Mouse (Mus musculus): ENCODE results near the gene Gm26566. TPM values are rescaled to one million over a fixed set of nuclear protein-coding genes. Genes with fewer than 3 reads are reported as not detected.

Gm26566 gene
- total RNA-seq (2017) = 0.93 TPM in 1 of 2 replicates, not detected in the other

DNA sequence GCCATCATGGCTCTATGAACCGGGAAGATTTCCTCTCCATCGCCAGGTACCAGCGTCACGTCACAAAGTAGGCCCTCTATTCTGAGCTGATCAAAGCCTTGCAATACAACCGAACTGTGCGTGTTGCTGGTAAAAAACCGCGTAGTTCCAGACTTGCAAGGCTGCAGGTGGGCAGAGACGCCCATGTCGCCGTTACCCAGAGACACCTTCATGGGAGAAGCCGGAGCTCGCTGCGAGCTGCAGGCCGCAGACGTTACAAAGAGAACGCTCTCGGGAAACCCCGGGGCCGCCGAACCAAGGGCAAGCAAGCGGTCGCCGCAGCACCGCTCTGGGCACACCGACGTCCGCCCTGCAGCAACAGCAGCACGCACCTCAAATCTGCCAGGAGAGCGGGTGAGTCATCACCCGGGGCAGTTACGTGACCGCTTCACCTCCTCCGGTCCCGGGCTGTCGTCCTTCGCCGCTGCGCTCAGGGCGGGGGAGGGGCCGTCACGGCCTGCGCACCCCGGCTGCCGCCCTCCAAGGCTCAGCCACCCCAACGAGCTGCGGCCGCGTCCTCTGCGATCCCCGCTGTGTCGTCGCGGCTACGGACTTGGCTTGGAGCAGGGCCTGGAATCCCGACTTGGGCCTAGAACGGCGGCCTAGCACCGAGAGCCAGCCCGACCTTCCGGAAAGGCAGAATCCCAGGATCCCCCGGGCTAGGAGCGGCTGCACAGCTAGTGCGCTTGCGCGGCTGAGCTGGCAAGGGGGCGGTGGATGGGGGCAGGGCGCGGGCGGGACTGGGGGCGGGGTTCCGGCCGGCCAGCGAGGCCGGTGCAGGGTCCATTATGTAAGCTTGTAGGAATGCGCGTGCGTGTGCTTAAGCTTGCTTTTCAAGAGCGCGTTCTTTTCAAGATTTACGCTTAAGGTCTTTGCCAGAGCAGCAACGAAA lies at the start of gene Gm26566, which contains the start of gene Klhl9:
Gm26566 (plus strand) TSS at position 15 of the 931 bp plus-strand sequence.
Klhl9 (minus strand) TSS at position 675 of the 931 bp plus-strand sequence.
- peak; percentile 96 for ATAC-seq (ENCODE audit: extremely low read depth, insufficient number of reproducible peaks, low FRiP score, poor library complexity, severe bottlenecking)

DNA sequence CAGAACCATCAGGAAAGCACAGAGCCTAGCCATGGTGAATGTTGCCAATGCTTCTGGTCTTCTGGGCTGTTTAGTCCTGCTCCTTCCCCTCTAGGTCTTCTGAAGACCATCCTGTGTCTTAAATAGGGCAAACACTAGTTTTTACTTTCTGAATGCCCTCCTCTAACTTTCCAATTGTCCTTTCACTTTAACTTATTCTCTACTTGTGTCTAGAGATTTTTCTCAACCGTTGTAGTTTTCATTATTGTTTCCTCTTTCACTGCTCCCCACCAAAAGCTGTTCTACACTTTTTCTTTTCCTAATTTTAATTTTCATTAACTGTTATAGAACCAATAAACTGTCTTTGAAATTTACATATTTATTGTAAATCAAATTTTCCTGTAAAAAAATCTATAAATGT lies 44.8 kb upstream of the Gm26566 start, which contains the start of gene Ifna16:
Ifna16 (minus strand) TSS at position 101 of the 400 bp plus-strand sequence.
- no peak for ATAC-seq (ENCODE audit: extremely low read depth, insufficient number of reproducible peaks, low FRiP score, poor library complexity, severe bottlenecking)

DNA sequence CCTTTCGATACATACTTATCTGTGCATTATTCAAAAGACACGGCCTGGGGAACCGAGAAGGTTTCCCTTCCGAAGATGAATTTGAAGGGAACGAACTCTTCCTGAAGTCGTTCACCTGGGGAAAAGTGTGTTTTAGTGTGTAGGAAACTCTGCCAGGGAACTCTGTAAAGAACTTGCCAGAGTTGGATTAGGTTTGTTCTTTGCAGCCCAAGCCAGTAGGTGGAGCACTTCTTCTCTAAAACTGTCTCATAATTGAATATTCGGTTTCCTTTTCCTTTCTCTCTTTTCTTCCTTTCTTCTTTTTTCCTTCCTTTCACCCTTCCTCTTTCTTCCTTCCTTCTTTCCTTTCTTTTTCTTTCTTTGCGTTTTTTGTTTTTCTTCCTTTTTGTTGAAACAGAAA lies 41.2 kb upstream of the Gm26566 start:
- no peak for ATAC-seq (ENCODE audit: extremely low read depth, insufficient number of reproducible peaks, low FRiP score, poor library complexity, severe bottlenecking)

DNA sequence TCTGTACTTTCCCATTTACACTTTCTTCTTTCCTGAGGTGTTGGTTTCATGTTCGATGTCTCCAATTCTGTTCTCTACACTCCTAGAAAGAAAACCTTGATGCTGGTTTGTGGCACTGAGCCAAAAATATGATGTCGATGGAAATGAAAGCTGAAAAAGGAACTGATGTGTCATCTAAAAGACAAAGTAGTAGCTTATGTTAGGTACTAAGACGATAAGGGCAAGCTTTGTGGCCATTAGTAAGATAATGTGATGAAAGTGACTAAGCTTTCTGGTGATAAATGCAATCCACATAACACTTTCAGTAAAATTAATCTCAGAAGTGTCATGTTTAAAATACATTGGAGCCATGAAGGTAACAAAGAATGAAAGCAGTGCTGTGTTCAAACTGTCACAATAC lies 40.3 kb upstream of the Gm26566 start:
- ATAC-seq (ENCODE audit: extremely low read depth, insufficient number of reproducible peaks, low FRiP score, poor library complexity, severe bottlenecking) = no peak

DNA sequence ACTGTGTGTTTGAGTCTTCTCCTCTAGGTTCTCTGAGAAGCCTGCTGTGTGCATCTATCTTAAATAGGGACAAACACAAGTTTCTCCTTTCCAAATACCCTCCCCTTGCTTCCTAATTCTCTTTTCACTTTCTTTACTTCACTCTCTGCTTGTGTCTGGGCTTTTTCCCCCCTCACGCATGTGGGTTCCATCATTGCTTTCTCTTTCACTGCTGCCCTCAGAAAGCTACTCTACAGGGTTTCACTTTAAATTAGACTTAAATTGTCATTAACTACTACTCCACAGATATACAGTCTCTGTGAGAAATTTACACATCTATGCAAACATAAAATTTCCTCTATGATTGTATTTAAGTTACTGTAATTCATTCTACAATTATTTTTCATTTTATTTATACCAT lies 37.8 kb upstream of the Gm26566 start, which contains the start of gene Ifna2:
Ifna2 (minus strand) TSS at position 101 of the 400 bp plus-strand sequence.
- no peak for ATAC-seq (ENCODE audit: extremely low read depth, insufficient number of reproducible peaks, low FRiP score, poor library complexity, severe bottlenecking)

DNA sequence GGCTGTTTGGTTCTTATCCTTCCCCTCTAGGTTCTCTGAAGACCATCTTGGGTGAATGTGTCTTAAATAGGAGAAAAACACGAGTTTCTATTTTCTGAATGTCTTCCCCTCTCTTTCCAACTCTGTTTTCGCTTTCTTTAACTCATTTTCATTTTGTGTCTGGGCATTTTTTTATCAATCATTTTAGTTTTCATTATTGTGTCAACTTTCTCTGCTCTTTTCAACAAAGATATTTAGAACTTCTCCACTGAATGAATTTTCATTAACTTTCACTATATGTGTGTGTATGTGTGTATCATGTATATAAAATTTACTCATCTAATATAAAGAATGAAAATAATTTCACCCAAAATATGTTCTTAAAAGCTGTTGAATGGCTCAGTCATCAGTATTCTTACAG lies 30.3 kb upstream of the Gm26566 start, which contains the start of gene Ifnab:
Ifnab (minus strand) TSS at position 101 of the 400 bp plus-strand sequence.
- ATAC-seq (ENCODE audit: extremely low read depth, insufficient number of reproducible peaks, low FRiP score, poor library complexity, severe bottlenecking) = no peak

DNA sequence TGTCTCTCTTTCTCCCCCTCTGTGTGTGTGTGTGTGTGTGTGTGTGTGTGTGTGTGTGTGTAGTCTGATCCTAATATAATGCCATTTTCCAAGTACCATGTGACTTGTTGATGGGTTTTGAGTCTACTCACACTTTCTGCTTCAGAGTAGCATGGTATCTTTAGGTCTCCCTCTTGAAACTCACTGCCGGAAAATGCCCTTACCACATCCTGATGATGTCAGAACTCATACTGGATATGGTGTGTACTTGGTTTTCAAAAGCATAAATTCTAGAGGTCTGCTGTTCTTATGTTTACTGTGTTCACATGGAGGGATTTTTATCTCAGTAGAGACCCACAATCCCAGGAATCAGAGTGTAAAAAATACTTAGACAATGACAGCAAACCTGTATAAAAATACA lies 29.1 kb upstream of the Gm26566 start:
- ATAC-seq (ENCODE audit: extremely low read depth, insufficient number of reproducible peaks, low FRiP score, poor library complexity, severe bottlenecking) = no peak

DNA sequence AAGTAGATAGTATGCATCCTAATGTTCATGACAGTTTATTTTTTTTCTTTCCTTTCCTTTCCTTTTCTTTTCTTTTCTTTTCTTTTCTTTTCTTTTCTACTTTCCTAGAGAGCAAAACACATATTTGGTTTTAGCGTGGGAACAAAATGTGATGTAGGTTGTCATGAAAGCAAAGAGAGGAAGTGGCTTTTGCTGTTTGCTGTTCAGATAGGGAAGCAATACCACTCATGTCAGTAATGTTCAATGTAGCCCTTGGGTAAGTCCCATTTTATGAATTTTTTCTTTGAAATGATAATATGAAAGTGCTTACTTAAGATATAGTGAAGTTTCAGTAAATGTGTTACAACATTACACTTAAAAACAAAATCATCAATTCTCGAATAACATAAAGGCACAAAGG lies 28.2 kb upstream of the Gm26566 start:
- no peak for ATAC-seq (ENCODE audit: extremely low read depth, insufficient number of reproducible peaks, low FRiP score, poor library complexity, severe bottlenecking)

DNA sequence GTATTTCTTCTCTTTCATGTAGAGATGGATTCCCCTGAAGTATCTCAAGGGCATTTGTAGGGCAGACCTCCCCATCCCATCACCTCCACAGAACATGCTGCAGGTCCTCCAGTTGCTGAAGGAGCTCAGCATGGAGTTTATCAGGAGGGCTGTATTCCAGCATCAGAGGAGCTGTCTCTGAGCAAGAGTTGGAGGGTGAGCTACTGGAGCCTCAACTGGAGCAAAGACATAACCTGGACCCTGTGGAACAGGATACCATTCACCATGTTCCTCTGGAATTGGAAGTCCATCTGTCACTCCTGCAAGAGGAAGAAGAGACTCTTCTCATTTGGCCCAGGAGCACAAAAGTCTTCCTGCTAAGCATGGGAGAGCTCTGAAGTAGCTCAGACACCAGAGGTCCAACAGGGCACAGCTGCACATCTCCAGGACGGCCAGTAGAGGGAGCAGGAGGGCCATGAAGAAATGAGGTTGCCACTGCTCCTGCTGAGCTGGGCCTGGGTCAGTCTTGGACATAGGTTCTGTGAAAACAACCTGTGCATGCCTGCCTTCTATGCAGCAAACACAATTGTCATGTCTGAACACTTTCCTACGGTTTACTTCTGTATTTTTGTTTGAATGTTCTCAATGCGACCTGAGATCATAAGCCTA lies 25.2 kb upstream of the Gm26566 start:
- peak; percentile 97 for ATAC-seq (ENCODE audit: extremely low read depth, insufficient number of reproducible peaks, low FRiP score, poor library complexity, severe bottlenecking)

DNA sequence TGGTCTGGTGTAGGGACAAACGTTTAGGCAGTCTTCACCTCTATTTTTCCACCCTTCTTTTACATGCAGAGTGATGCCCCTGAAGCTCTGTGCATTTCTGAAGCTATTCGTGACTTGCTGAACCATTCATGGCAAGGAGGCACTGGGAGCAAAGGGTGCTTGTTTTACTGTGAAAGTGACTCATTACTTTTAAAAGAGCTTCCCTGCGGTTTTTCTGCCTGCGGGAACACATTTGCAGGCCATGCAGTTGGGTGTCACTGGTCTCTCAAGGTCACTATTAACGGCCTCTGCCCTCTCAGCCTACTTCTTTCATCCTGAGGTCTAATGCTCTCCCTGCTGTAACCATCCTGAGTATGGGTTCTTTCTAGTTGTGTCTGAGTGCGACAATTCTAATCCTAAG lies 24.5 kb upstream of the Gm26566 start:
- ATAC-seq (ENCODE audit: extremely low read depth, insufficient number of reproducible peaks, low FRiP score, poor library complexity, severe bottlenecking) = no peak

DNA sequence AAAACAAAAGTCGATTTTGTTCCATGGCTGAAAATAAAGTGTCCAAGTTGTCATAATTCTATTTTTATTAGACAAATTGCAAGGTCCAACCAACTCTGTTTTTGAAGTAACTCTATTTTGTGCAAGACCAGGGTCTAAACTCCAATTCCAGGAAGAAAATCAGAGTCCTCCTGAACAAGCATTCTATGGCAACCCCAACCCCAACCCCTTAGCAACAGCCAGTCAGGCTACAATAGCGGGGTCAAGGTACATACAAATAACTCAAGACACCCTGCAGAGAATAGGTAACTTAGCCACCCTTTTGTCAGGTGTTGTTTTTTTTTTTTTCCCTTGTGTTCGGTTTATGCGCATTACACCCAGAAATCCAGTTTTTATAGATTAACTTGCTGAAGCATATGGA lies 23.9 kb upstream of the Gm26566 start:
- no peak for ATAC-seq (ENCODE audit: extremely low read depth, insufficient number of reproducible peaks, low FRiP score, poor library complexity, severe bottlenecking)

DNA sequence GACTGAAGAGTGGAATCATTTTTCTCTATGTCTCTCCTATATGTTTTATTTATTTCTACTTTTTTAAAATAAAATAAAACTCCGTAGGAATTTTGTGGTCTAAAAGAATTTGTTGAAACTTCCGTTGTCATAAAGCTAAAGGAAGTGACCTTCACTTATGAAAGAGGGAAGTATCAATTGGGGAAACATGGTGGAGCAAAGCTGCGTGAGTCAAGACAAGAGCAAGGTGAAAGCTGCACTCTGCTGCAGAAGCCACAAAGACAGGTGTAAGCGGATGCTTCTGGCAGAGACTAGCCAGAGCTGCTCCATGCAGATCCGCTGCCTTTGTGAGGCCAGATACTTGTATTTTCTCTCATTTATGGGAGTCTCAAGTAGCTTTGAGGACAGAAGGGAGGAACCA lies 22.8 kb upstream of the Gm26566 start:
- ATAC-seq (ENCODE audit: extremely low read depth, insufficient number of reproducible peaks, low FRiP score, poor library complexity, severe bottlenecking) = peak; percentile 62; the same call in 1 of the 2 replicates

DNA sequence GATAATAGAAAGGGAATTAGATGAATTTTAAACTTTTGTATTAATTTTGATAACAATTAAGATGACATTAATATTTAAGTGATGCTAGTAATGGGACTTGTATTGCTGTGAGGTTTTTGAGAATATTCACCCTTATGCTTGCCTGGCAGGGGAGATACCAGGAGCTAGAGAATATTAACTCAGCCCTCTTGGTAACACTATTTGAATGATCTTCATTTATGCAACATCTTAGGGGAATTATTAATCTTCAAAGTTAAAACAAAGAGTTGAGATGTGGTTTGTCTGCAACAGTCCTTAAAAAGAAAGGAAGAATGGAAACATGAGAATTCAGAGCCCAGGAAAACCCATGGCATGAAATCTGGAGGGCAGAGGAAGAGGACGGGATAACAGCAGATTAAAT lies 22.3 kb upstream of the Gm26566 start:
- ATAC-seq (ENCODE audit: extremely low read depth, insufficient number of reproducible peaks, low FRiP score, poor library complexity, severe bottlenecking) = no peak

DNA sequence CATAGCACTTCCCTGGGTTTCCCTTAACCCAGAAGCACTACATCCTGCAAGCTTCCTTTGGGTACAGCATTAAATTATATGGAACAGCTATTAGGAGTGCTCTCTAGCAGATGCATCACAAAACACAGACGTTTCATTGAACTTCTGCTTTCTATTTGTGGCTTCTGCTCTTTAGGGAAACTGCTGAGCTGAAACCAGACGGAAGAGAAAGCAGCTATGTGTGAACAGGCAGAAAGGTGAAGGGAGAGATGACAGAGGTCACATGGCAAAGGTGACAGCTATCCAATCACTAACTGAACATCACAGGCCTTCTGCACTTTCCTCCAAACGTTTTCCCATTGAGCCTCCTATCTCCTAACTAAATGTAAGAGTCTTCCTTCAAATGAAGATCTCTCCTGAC lies 15.7 kb upstream of the Gm26566 start:
- peak; percentile 92 for ATAC-seq (ENCODE audit: extremely low read depth, insufficient number of reproducible peaks, low FRiP score, poor library complexity, severe bottlenecking)

DNA sequence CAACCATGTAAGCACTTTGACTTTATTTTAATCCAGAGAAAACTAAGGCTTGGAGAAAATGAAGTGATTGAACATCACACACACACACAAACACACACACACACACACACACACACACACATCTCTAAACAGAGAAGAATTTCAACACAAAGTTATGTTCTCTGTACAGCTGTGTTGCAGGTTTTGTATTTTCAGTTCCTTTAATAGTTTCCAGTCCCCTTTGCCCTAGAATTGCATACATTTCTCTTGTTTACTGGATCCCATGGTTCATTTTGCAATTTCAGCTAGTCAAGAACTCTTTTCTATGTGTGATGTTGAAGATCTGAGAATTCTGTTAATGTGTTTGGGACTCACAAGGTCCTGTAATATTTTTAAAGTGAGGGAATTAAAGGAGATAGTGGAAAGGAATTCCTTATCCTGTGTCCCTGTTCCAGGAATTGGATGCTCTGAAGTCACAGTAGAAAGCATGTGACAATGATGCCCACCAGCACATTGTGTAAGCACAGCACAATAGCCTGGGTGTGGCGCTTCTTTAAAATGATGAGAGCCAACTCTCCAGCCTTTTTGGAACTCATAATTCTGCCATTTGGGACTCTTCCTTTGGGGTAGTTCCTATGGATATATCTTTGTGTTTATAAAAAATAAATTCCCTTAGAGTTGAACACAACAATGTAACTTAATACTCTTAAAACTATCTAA lies 14.3 kb upstream of the Gm26566 start:
- no peak for ATAC-seq (ENCODE audit: extremely low read depth, insufficient number of reproducible peaks, low FRiP score, poor library complexity, severe bottlenecking)

DNA sequence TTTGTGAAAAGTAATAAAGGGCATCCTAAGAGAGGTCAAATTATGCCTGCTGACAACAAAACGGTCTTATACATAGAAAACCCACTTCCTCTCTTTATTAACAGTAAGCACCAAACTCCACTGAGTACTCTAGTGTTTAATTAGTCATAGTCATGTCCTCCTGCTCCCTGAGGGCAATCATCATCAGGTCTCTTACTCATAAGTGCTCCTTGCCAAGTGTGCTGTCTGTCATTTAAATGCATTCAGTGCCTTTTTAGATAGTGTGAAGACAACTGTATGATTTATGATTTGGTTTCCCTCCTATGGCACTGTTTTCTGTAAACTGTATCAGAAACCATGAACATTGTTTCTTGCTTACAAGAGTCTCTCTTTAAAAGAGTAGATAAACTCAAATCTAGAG lies 7.3 kb upstream of the Gm26566 start:
- no peak for ATAC-seq (ENCODE audit: extremely low read depth, insufficient number of reproducible peaks, low FRiP score, poor library complexity, severe bottlenecking)

DNA sequence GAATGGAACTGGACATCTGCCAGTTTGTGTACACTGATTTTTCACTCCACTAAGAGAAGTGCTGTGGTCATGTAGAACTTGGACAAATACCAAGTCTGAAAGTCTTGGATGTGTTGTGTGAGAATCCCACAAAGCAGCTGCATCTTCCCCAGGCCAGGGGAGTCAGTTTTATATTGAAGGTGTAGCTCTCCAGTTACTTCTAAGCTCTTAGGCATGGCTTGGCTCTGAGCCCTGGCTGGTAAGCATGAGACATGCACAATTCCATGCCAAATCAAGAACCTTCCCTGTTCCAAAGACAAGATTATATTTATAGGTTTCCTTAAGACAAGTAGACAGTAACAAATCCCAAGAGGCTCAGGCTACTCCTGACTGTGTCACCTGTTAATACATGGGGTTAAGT lies 6.5 kb upstream of the Gm26566 start:
- no peak for ATAC-seq (ENCODE audit: extremely low read depth, insufficient number of reproducible peaks, low FRiP score, poor library complexity, severe bottlenecking)

DNA sequence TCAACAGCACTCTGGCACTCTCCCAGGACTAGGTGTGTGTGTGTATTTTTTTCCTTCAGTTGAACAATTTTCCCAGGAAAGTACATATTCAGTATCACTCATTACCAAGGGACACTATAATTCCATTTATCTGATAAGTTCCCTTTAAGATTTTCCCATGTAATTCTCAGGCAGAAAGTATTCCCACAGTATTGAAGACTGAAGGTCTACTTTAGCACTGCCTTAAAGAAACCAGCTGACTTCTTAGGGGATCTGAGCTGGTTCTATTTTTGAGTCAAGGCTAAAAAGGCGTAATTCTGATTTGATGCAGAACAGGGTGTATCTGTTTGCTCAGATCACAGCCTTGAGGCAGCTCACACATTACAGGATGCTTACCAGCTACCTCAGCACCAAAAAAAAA lies 2.9 kb upstream of the Gm26566 start:
- no peak for ATAC-seq (ENCODE audit: extremely low read depth, insufficient number of reproducible peaks, low FRiP score, poor library complexity, severe bottlenecking)

DNA sequence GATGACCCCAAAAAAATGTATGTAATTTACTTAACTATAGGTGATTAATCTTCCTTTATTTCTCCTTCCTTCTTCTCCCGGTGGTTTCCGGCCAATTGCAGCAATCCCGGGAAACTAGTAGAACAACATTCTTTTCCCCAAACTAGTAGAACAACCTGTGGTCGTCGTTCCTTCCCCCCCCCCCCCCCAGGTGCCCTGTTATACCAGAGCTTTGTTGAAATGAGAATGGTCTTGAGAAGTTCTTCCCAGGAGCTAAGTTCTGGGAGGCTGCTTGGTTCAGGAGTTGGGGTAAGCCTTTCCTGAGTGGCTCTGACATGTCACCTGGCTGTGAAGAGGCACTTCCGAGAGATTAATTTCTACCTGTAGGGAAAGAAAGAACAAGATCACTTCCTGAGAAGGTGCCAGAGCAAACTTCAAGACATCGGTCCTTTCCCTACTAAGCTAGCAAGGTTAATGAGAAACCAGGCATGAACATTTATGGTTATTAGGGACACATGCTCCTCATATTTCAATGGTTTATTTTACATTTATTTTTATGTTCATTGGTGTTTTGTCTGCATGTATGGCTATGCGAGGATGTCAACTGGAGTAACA lies 2.0 kb downstream of the Gm26566 start:
- no peak for ATAC-seq (ENCODE audit: extremely low read depth, insufficient number of reproducible peaks, low FRiP score, poor library complexity, severe bottlenecking)
